Mouse (Mus musculus): Measurements from ENCODE around the gene Pla2g15.

- TF ChIP-seq POLR2A (IDR thresholded peaks at IDR 0.05; ENCODE audit: low read depth, low read length): no peak
- no peak for TF ChIP-seq CTCF (conservative IDR thresholded peaks at IDR 0.05; ENCODE audit: insufficient read depth, insufficient read length, low read depth, low read length)
These were observed 37.7 kb upstream of the Pla2g15 start for GRCm38 (mm10) chr8:106112514-106112913.
